Mouse (Mus musculus) E14TG2a.4 (cell line): Measurements from ENCODE around the gene Ssu2.

Source experiments
- CTCF ChIP-seq: conservative IDR thresholded peaks from 2 replicates; pipeline ENCODE4 v1.5.1; 2014; ENCODE audit warnings: low read length
- NANOG ChIP-seq: IDR thresholded peaks from 2 replicates; pipeline ENCODE4 v1.6.1; 2014; ENCODE audit warnings: borderline replicate concordance, low read length, mixed read lengths
- POU5F1 ChIP-seq: IDR thresholded peaks from 2 replicates; pipeline ENCODE4 v1.6.1; 2014; ENCODE audit warnings: low read length, borderline replicate concordance

- TF ChIP-seq CTCF (no peak), NANOG (no peak), POU5F1 (no peak)
Measured at GRCm38 (mm10) chr6:112404111-112404510, 16.3 kb upstream of the Ssu2 start.
